Mouse (Mus musculus): ENCODE results near the gene Tbcd. TPM values are rescaled to one million over a fixed set of nuclear protein-coding genes. Genes with fewer than 3 reads are reported as not detected.

Gene Tbcd
- polyA plus RNA-seq, 1 experiment, result 111 TPM

DNA sequence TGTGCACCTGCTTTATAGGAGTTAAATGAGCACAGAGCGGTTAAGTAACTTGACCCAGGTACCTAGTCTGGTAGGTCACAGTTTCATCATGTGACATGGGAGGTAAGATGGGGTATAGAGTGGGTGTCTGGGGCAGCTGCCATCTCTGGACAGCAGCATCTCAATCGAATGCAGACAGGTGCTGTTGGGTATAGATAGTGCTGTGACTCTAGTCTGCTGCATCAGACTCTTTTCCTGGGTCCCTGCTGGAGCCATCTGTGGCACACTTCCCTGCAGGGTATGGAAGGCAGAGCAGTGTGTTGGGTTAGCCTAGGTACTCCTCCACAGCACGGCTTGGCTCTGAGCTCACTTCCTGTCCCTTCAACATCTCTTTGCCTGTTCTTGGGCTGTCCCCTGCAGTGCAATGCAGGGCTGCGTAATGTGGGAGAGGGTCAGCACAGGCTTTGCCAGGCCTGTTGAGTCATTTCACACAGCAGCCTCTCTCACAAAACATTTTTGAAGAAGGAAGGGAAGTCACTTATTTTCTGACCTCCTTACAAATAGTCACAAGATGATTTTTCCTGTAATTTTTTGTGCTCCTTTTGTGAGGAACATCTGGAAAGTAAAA, 70.5 kb downstream of the Tbcd start:
- TF ChIP-seq MYOG (IDR thresholded peaks at IDR 0.05; ENCODE audit: control insufficient read depth in 1 of 3, insufficient read depth in 1 of 3, insufficient read length in 2 of 3, low read depth in 2 of 3) (peak in 1 of 3 experiments; percentile 52), SRF (IDR thresholded peaks at IDR 0.05; ENCODE audit: control insufficient read depth, insufficient read length, low read depth) (no peak), USF1 (IDR thresholded peaks at IDR 0.05; ENCODE audit: low read depth) (no peak), POLR2AphosphoS2 (IDR thresholded peaks at IDR 0.05; ENCODE audit: insufficient read length, low read depth) (no peak), CEBPB (IDR thresholded peaks at IDR 0.05; ENCODE audit: insufficient read depth, poor library complexity, severe bottlenecking) (no peak), TCF3 (IDR thresholded peaks at IDR 0.05; ENCODE audit: insufficient read length, low read depth) (no peak), TCF12 (IDR thresholded peaks at IDR 0.05; ENCODE audit: insufficient read depth, poor library complexity, severe bottlenecking) (no peak), MAX (IDR thresholded peaks at IDR 0.05; ENCODE audit: low read depth) (no peak), POLR2A (IDR thresholded peaks at IDR 0.05; ENCODE audit: insufficient read length, low read depth) (no peak), REST (IDR thresholded peaks at IDR 0.05; ENCODE audit: insufficient read depth, insufficient read length) (no peak), E2F4 (IDR thresholded peaks at IDR 0.05; ENCODE audit: insufficient read depth) (no peak), MYOD1 (IDR thresholded peaks at IDR 0.05; ENCODE audit: control insufficient read depth in 1 of 3, insufficient read length in 2 of 3, low read depth in 2 of 3) (peak in 1 of 3 experiments; percentile 82)
- no peaks in the 10 kb centered on the region for H3K27me3 ChIP-seq (ENCODE audit: control insufficient read depth, insufficient read depth, insufficient read length)
- H3K79me2 ChIP-seq (ENCODE audit: control insufficient read depth, insufficient read depth), result peaks cover 22% of the 10 kb centered on the region
- no peak overlapping the region for H3K4me2 ChIP-seq (ENCODE audit: low read depth)
- no peak overlapping the region for H3ac ChIP-seq (ENCODE audit: control insufficient read depth, insufficient read length)
- peaks cover 8% of the 10 kb centered on the region for H3K36me3 ChIP-seq (ENCODE audit: control insufficient read depth, insufficient read depth)
- H3K4me3 ChIP-seq, result no peak overlapping the region

DNA sequence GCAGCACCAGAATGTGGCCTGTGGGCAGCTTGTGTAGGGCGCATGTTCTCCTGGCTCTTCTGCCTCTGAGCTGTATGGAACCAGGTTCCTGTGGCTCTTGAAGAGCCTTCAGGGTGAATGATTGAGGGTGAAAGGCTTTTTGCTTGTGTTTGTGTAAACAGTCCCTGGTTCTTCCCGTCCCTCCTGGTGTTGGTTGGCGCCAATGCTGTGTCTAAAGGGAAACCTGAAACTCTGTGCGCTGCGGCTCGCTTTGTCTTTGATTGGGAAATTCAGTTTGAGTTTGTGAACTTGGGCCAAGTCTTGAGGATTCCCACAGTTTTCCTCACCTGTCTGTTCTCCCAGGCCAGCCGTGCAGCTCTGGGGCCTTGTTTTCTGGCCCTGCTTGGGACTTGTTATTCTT, 72.4 kb downstream of the Tbcd start:
- H3K36me3 ChIP-seq (ENCODE audit: control insufficient read depth, insufficient read depth), result no peaks in the 10 kb centered on the region
- H3K4me2 ChIP-seq (ENCODE audit: low read depth), result no peak overlapping the region
- no peaks in the 10 kb centered on the region for H3K27me3 ChIP-seq (ENCODE audit: control insufficient read depth, insufficient read depth, insufficient read length)
- no peak for TF ChIP-seq MYOD1 (IDR thresholded peaks at IDR 0.05; ENCODE audit: control insufficient read depth in 1 of 3, insufficient read length in 2 of 3, low read depth in 2 of 3)
- TF ChIP-seq USF1 (IDR thresholded peaks at IDR 0.05; ENCODE audit: low read depth), result no peak
- TF ChIP-seq TCF12 (IDR thresholded peaks at IDR 0.05; ENCODE audit: insufficient read depth, poor library complexity, severe bottlenecking), result no peak
- no peak for TF ChIP-seq POLR2AphosphoS2 (IDR thresholded peaks at IDR 0.05; ENCODE audit: insufficient read length, low read depth)
- no peak for TF ChIP-seq MYOG (IDR thresholded peaks at IDR 0.05; ENCODE audit: control insufficient read depth in 1 of 3, insufficient read depth in 1 of 3, insufficient read length in 2 of 3, low read depth in 2 of 3)
- TF ChIP-seq MAX (IDR thresholded peaks at IDR 0.05; ENCODE audit: low read depth), result no peak
- no peak for TF ChIP-seq REST (IDR thresholded peaks at IDR 0.05; ENCODE audit: insufficient read depth, insufficient read length)
- TF ChIP-seq CEBPB (IDR thresholded peaks at IDR 0.05; ENCODE audit: insufficient read depth, poor library complexity, severe bottlenecking), result no peak
- TF ChIP-seq SRF (IDR thresholded peaks at IDR 0.05; ENCODE audit: control insufficient read depth, insufficient read length, low read depth), result no peak
- no peak for TF ChIP-seq POLR2A (IDR thresholded peaks at IDR 0.05; ENCODE audit: insufficient read length, low read depth)
- no peak for TF ChIP-seq TCF3 (IDR thresholded peaks at IDR 0.05; ENCODE audit: insufficient read length, low read depth)
- TF ChIP-seq E2F4 (IDR thresholded peaks at IDR 0.05; ENCODE audit: insufficient read depth), result no peak
- no peak overlapping the region for H3ac ChIP-seq (ENCODE audit: control insufficient read depth, insufficient read length)
- H3K79me2 ChIP-seq (ENCODE audit: control insufficient read depth, insufficient read depth), result peaks cover 28% of the 10 kb centered on the region
- no peak overlapping the region for H3K4me3 ChIP-seq

DNA sequence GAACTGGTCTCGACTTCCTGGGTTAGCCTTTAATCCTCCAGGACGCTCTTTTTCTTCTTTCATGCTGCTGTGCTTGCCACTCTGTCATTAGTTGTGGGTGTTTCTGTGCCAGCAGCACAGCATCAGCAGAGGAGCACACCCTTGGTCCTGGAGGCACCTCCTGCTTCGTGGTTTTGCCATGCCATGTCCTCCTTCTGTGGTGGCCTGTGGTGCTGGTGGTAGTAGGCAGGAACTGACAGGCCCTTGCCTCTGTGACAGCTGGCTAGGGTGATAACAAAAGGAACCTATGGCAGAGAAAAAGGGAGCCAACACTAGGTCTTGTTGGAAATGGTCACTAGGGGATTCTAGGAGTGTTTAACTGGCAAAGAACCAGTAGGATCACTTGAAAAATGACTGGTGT, 78.0 kb downstream of the Tbcd start:
- H3K4me2 ChIP-seq (ENCODE audit: low read depth), result no peak overlapping the region
- no peaks in the 10 kb centered on the region for H3K27me3 ChIP-seq (ENCODE audit: control insufficient read depth, insufficient read depth, insufficient read length)
- no peak overlapping the region for H3K4me3 ChIP-seq
- H3ac ChIP-seq (ENCODE audit: control insufficient read depth, insufficient read length), result no peak overlapping the region
- peaks cover 15% of the 10 kb centered on the region for H3K79me2 ChIP-seq (ENCODE audit: control insufficient read depth, insufficient read depth)
- no peaks in the 10 kb centered on the region for H3K36me3 ChIP-seq (ENCODE audit: control insufficient read depth, insufficient read depth)
- TF ChIP-seq CEBPB (IDR thresholded peaks at IDR 0.05; ENCODE audit: insufficient read depth, poor library complexity, severe bottlenecking), result no peak
- peak in 2 of 3 experiments; percentile 40 to 72 for TF ChIP-seq MYOD1 (IDR thresholded peaks at IDR 0.05; ENCODE audit: control insufficient read depth in 1 of 3, insufficient read length in 2 of 3, low read depth in 2 of 3)
- no peak for TF ChIP-seq TCF3 (IDR thresholded peaks at IDR 0.05; ENCODE audit: insufficient read length, low read depth)
- TF ChIP-seq SRF (IDR thresholded peaks at IDR 0.05; ENCODE audit: control insufficient read depth, insufficient read length, low read depth), result no peak
- no peak for TF ChIP-seq REST (IDR thresholded peaks at IDR 0.05; ENCODE audit: insufficient read depth, insufficient read length)
- TF ChIP-seq POLR2A (IDR thresholded peaks at IDR 0.05; ENCODE audit: insufficient read length, low read depth), result no peak
- TF ChIP-seq MYOG (IDR thresholded peaks at IDR 0.05; ENCODE audit: control insufficient read depth in 1 of 3, insufficient read depth in 1 of 3, insufficient read length in 2 of 3, low read depth in 2 of 3), result peak; percentile 26 to 89 (median 59)
- TF ChIP-seq TCF12 (IDR thresholded peaks at IDR 0.05; ENCODE audit: insufficient read depth, poor library complexity, severe bottlenecking), result peak; percentile 8

- no peak overlapping the region for H3ac ChIP-seq (ENCODE audit: control insufficient read depth, insufficient read length)
- no peaks in the 10 kb centered on the region for H3K36me3 ChIP-seq (ENCODE audit: control insufficient read depth, insufficient read depth)
- no peaks in the 10 kb centered on the region for H3K79me2 ChIP-seq (ENCODE audit: control insufficient read depth, insufficient read depth)
- TF ChIP-seq POLR2A (IDR thresholded peaks at IDR 0.05; ENCODE audit: insufficient read length, low read depth) (no peak), REST (IDR thresholded peaks at IDR 0.05; ENCODE audit: insufficient read depth, insufficient read length) (no peak), SRF (IDR thresholded peaks at IDR 0.05; ENCODE audit: control insufficient read depth, insufficient read length, low read depth) (no peak), CEBPB (IDR thresholded peaks at IDR 0.05; ENCODE audit: insufficient read depth, poor library complexity, severe bottlenecking) (no peak), MAX (IDR thresholded peaks at IDR 0.05; ENCODE audit: low read depth) (no peak), TCF3 (IDR thresholded peaks at IDR 0.05; ENCODE audit: insufficient read length, low read depth) (no peak), USF1 (IDR thresholded peaks at IDR 0.05; ENCODE audit: low read depth) (no peak), MYOD1 (IDR thresholded peaks at IDR 0.05; ENCODE audit: control insufficient read depth in 1 of 3, insufficient read length in 2 of 3, low read depth in 2 of 3) (no peak), TCF12 (IDR thresholded peaks at IDR 0.05; ENCODE audit: insufficient read depth, poor library complexity, severe bottlenecking) (no peak), MYOG (IDR thresholded peaks at IDR 0.05; ENCODE audit: control insufficient read depth in 1 of 3, insufficient read depth in 1 of 3, insufficient read length in 2 of 3, low read depth in 2 of 3) (no peak), E2F4 (IDR thresholded peaks at IDR 0.05; ENCODE audit: insufficient read depth) (no peak), POLR2AphosphoS2 (IDR thresholded peaks at IDR 0.05; ENCODE audit: insufficient read length, low read depth) (no peak)
- no peak overlapping the region for H3K4me3 ChIP-seq
- no peak overlapping the region for H3K4me2 ChIP-seq (ENCODE audit: low read depth)
- no peaks in the 10 kb centered on the region for H3K27me3 ChIP-seq (ENCODE audit: control insufficient read depth, insufficient read depth, insufficient read length)
These were observed 84.8 kb downstream of the Tbcd start for GRCm38 (mm10) chr11:121536528-121536927.
